Mouse (Mus musculus): ENCODE results near the gene Arel1.

DNA sequence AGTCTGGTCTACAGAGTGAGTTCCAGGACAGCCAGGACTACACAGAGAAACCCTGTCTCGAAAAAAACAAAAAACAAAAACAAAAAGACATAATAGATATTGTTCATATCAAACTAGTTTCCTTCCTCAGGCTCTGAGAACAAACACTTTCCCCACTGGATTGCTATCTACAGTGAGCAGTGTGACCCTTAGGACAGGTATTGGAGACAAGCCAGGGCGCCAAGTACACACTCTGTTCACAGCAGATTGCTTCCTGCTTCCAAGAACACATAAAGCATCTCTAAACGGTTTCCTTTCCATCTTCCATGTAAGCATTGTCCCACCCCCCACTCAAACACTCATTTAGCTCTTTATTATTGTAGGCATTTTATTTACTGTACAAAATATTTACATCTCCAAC is 52.9 kb downstream of the Arel1 start:
- no peak for TF ChIP-seq POLR2A (IDR thresholded peaks at IDR 0.05; ENCODE audit: insufficient read depth, low read length)
- TF ChIP-seq CTCF (IDR thresholded peaks at IDR 0.05; ENCODE audit: low read depth, low read length), result no peak

Measured in ES-Bruce4 (cell line).